Mouse (Mus musculus) lung, postnatal 36 days (tissue): Measurements from ENCODE around the gene Foxp1.

Experiments
- DNase-seq: peaks from one replicate; pipeline ENCODE4 v3.0.0; 2022; ENCODE audit warnings: mixed read lengths

Gene Foxp1

GRCm38 (mm10) chr6:98930652-98931300 lies 591.7 kb downstream of the Foxp1 start:
- DNase-seq = no peak

GRCm38 (mm10) chr6:98928365-98928764 lies 594.2 kb downstream of the Foxp1 start:
- DNase-seq = no peak

GRCm38 (mm10) chr6:98901259-98901658 lies 621.3 kb downstream of the Foxp1 start:
- DNase-seq = no peak

GRCm38 (mm10) chr6:98878208-98878607 lies 644.3 kb downstream of the Foxp1 start:
- no peak for DNase-seq

- no peak for DNase-seq
Measured at GRCm38 (mm10) chr6:98876401-98876800, 646.1 kb downstream of the Foxp1 start.
